Mouse (Mus musculus) neural tube, embryonic 11.5 days (tissue): Measurements from ENCODE around the gene Gm28035. TPM values are rescaled to one million over a fixed set of nuclear protein-coding genes. Genes with fewer than 3 reads are reported as not detected.

Experiments used
- ATAC-seq: fragments of 200-750 bp; cut with Nextera tagmentation; 2 replicates; pipeline ENCODE4 v1.8.0; 2017; ENCODE audit warnings: moderate number of reproducible peaks, mild to moderate bottlenecking, moderate TSS enrichment, moderate library complexity; ENCODE audit not compliant: insufficient read depth, low FRiP score, low TSS enrichment
- DNase-seq: peaks from one replicate; pipeline ENCODE4 v3.0.0-alpha.2; 2015; ENCODE audit warnings: low spot score
- H3K27ac ChIP-seq: fragments of 300-500 bp; sonication (generic); 2 replicates; pipeline ENCODE4 v1.5.1; 2014; ENCODE audit warnings: low read depth, mild to moderate bottlenecking, low read length
- H3K27me3 ChIP-seq: fragments of 300-500 bp; sonication (generic); 2 replicates; pipeline ENCODE4 v1.6.1; 2014; ENCODE audit warnings: mild to moderate bottlenecking, low read length, mixed read lengths; ENCODE audit not compliant: control insufficient read depth, insufficient read depth
- H3K36me3 ChIP-seq: fragments of 300-500 bp; sonication (generic); 2 replicates; pipeline ENCODE4 v1.6.1; 2014; ENCODE audit warnings: mild to moderate bottlenecking, low read length, moderate library complexity, mixed read lengths; ENCODE audit not compliant: control insufficient read depth, insufficient read depth
- H3K4me1 ChIP-seq: fragments of 300-500 bp; sonication (generic); 2 replicates; pipeline ENCODE4 v1.6.1; 2014; ENCODE audit warnings: low read length, mixed read lengths; ENCODE audit not compliant: control insufficient read depth, insufficient read depth
- H3K4me2 ChIP-seq: fragments of 300-500 bp; sonication (generic); 2 replicates; pipeline ENCODE4 v1.6.1; 2014; ENCODE audit warnings: low read depth, mild to moderate bottlenecking, moderate library complexity
- H3K4me3 ChIP-seq: fragments of 300-500 bp; sonication (generic); 2 replicates; pipeline ENCODE4 v1.5.1; 2014; ENCODE audit warnings: low read depth, low read length
- H3K9ac ChIP-seq: fragments of 300-500 bp; sonication (generic); 2 replicates; pipeline ENCODE4 v1.6.1; 2014; ENCODE audit warnings: mild to moderate bottlenecking, low read length
- H3K9me3 ChIP-seq: fragments of 300-500 bp; sonication (generic); 2 replicates; pipeline ENCODE4 v1.6.1; 2016; ENCODE audit warnings: low read length; ENCODE audit not compliant: control insufficient read depth
- WGBS: fragments of 180-500 bp; shearing (Covaris S2); extraction: QIAGEN DNeasy Blood & Tissue Kit; methylation state at CpG from one replicate; pipeline ENCODE4 v1.1.7; 2014; 5-methylcytosine and 5-hydroxymethylcytosine counted together
- polyA plus RNA-seq: library from polyadenylated mRNA; unstranded; fragments of >200 nt; fragmentation: Nextera tagmentation; extraction: Ambion mirVana; gene quantifications from 2 replicates; pipeline ENCODE4 v1.2.1, GENCODE M21; 2014

Gene Gm28035
- polyA plus RNA-seq, 1 experiment from 2014 or later = 0.17 TPM

- no peak overlapping the region for H3K27ac ChIP-seq
- peaks cover 12% of the 10 kb centered on the region for H3K36me3 ChIP-seq
- H3K9me3 ChIP-seq = no peaks in the 10 kb centered on the region
- H3K4me3 ChIP-seq = no peak overlapping the region
- no peak for DNase-seq
- no peak overlapping the region for H3K9ac ChIP-seq
- 91% methylated on average over 3 of the region's 3 CpGs for WGBS
- H3K4me1 ChIP-seq = no peaks in the 10 kb centered on the region
- ATAC-seq = no peak
- H3K27me3 ChIP-seq = no peaks in the 10 kb centered on the region
- no peak overlapping the region for H3K4me2 ChIP-seq
Observed at GRCm38 (mm10) chr2:30299525-30299924, 59.2 kb downstream of the Gm28035 start.

GRCm38 (mm10) chr2:30299966-30300365 lies 59.6 kb downstream of the Gm28035 start:
- H3K27me3 ChIP-seq = no peaks in the 10 kb centered on the region
- no peaks in the 10 kb centered on the region for H3K9me3 ChIP-seq
- no peak overlapping the region for H3K4me2 ChIP-seq
- WGBS = 94% methylated on average over 5 of the region's 5 CpGs
- peaks cover 15% of the 10 kb centered on the region for H3K36me3 ChIP-seq
- no peak for DNase-seq
- no peak overlapping the region for H3K4me3 ChIP-seq
- H3K9ac ChIP-seq = no peak overlapping the region
- no peak overlapping the region for H3K27ac ChIP-seq
- no peaks in the 10 kb centered on the region for H3K4me1 ChIP-seq
- no peak for ATAC-seq

- no peak overlapping the region for H3K4me3 ChIP-seq
- no peaks in the 10 kb centered on the region for H3K9me3 ChIP-seq
- DNase-seq (no peak), ATAC-seq (no peak)
- no peak overlapping the region for H3K4me2 ChIP-seq
- H3K9ac ChIP-seq = no peak overlapping the region
- H3K36me3 ChIP-seq = peaks cover 20% of the 10 kb centered on the region
- no peak overlapping the region for H3K27ac ChIP-seq
- no peaks in the 10 kb centered on the region for H3K27me3 ChIP-seq
- 94% methylated on average over 7 of the region's 7 CpGs for WGBS
- no peaks in the 10 kb centered on the region for H3K4me1 ChIP-seq
Observed at GRCm38 (mm10) chr2:30306087-30306486, 65.7 kb downstream of the Gm28035 start.

- Histone ChIP-seq H3K4me1 (no peaks in the 10 kb centered on the region), H3K4me2 (no peak overlapping the region), H3K27ac (no peak overlapping the region), H3K9me3 (no peaks in the 10 kb centered on the region), H3K36me3 (peaks cover 29% of the 10 kb centered on the region), H3K4me3 (no peak overlapping the region), H3K27me3 (no peaks in the 10 kb centered on the region), H3K9ac (no peak overlapping the region)
- DNase-seq = no peak
- ATAC-seq = no peak
- WGBS = 94% methylated on average over 3 of the region's 3 CpGs
Observed at GRCm38 (mm10) chr2:30309351-30309750, 69.0 kb downstream of the Gm28035 start.

GRCm38 (mm10) chr2:30311481-30311880 lies 71.1 kb downstream of the Gm28035 start:
- Histone ChIP-seq H3K4me1 (no peaks in the 10 kb centered on the region), H3K27me3 (no peaks in the 10 kb centered on the region), H3K4me2 (no peak overlapping the region), H3K4me3 (no peak overlapping the region), H3K9me3 (no peaks in the 10 kb centered on the region), H3K9ac (no peak overlapping the region), H3K36me3 (peaks cover 28% of the 10 kb centered on the region), H3K27ac (no peak overlapping the region)
- no peak for ATAC-seq
- WGBS = 98% methylated on average over 2 of the region's 2 CpGs
- no peak for DNase-seq

GRCm38 (mm10) chr2:30316136-30316535 lies 75.8 kb downstream of the Gm28035 start:
- Histone ChIP-seq H3K27me3 (no peaks in the 10 kb centered on the region), H3K4me3 (no peak overlapping the region), H3K9ac (no peak overlapping the region), H3K4me2 (no peak overlapping the region), H3K36me3 (peaks cover 32% of the 10 kb centered on the region), H3K9me3 (no peaks in the 10 kb centered on the region), H3K27ac (no peak overlapping the region), H3K4me1 (no peaks in the 10 kb centered on the region)
- 96% methylated on average over 4 of the region's 4 CpGs for WGBS
- ATAC-seq (no peak), DNase-seq (no peak)

GRCm38 (mm10) chr2:30316955-30317354 lies 76.6 kb downstream of the Gm28035 start:
- H3K27me3 ChIP-seq = no peaks in the 10 kb centered on the region
- ATAC-seq (no peak), DNase-seq (no peak)
- H3K4me2 ChIP-seq = no peak overlapping the region
- 95% methylated on average over 5 of the region's 5 CpGs for WGBS
- H3K27ac ChIP-seq = no peak overlapping the region
- no peaks in the 10 kb centered on the region for H3K9me3 ChIP-seq
- H3K4me3 ChIP-seq = no peak overlapping the region
- no peaks in the 10 kb centered on the region for H3K4me1 ChIP-seq
- H3K9ac ChIP-seq = no peak overlapping the region
- peaks cover 37% of the 10 kb centered on the region for H3K36me3 ChIP-seq

- Histone ChIP-seq H3K4me2 (no peak overlapping the region), H3K27me3 (no peaks in the 10 kb centered on the region), H3K9ac (no peak overlapping the region), H3K4me3 (no peak overlapping the region), H3K4me1 (no peaks in the 10 kb centered on the region), H3K36me3 (peaks cover 41% of the 10 kb centered on the region), H3K9me3 (no peaks in the 10 kb centered on the region), H3K27ac (no peak overlapping the region)
- ATAC-seq (no peak), DNase-seq (no peak)
- WGBS = 90% methylated on average over 4 of the region's 4 CpGs
Observed at GRCm38 (mm10) chr2:30319260-30319659, 78.9 kb downstream of the Gm28035 start.

- 89% methylated on average over 7 of the region's 7 CpGs for WGBS
- H3K9ac ChIP-seq = no peak overlapping the region
- DNase-seq (no peak), ATAC-seq (no peak)
- H3K4me2 ChIP-seq = no peak overlapping the region
- no peaks in the 10 kb centered on the region for H3K27me3 ChIP-seq
- no peaks in the 10 kb centered on the region for H3K4me1 ChIP-seq
- H3K27ac ChIP-seq = no peak overlapping the region
- H3K4me3 ChIP-seq = no peak overlapping the region
- H3K9me3 ChIP-seq = no peaks in the 10 kb centered on the region
- peaks cover 36% of the 10 kb centered on the region for H3K36me3 ChIP-seq
Observed at GRCm38 (mm10) chr2:30323111-30323510, 82.7 kb downstream of the Gm28035 start.
